Mouse (Mus musculus): Measurements from ENCODE around the gene Ttll10. TPM values are rescaled to one million over a fixed set of nuclear protein-coding genes. Genes with fewer than 3 reads are reported as not detected.

Gene Ttll10
- polyA plus RNA-seq, 1 experiment = 3.5 TPM

- Histone ChIP-seq H3K27me3 (ENCODE audit: control insufficient read depth, insufficient read depth, low read length) (no peaks in the 10 kb centered on the region), H3K27ac (ENCODE audit: control insufficient read depth, insufficient read depth, low read length) (no peak overlapping the region), H3K4me1 (replicated peaks; ENCODE audit: control insufficient read depth, insufficient read depth, low read length) (no peaks in the 10 kb centered on the region), H3K36me3 (ENCODE audit: control insufficient read depth, insufficient read depth, low read length) (no peaks in the 10 kb centered on the region), H3K4me3 (ENCODE audit: control insufficient read depth, insufficient read depth, low read length) (no peak overlapping the region)
- DNase-seq = no peak
- no peak for TF ChIP-seq POLR2A (IDR thresholded peaks at IDR 0.05; ENCODE audit: control insufficient read depth, extremely low read depth, insufficient read depth, low read length, poor library complexity)
- TF ChIP-seq CTCF (IDR thresholded peaks at IDR 0.05; ENCODE audit: borderline replicate concordance, control insufficient read depth, extremely low read depth, insufficient read depth, low read length, poor library complexity) = no peak
- 95% methylated on average over 5 of the region's 5 CpGs for WGBS
These were observed 34.5 kb upstream of the Ttll10 start for GRCm38 (mm10) chr4:156093758-156094157.

GRCm38 (mm10) chr4:156092765-156093164 lies 33.6 kb upstream of the Ttll10 start:
- H3K4me1 ChIP-seq (replicated peaks; ENCODE audit: control insufficient read depth, insufficient read depth, low read length) = no peaks in the 10 kb centered on the region
- DNase-seq = no peak
- H3K36me3 ChIP-seq (ENCODE audit: control insufficient read depth, insufficient read depth, low read length) = no peaks in the 10 kb centered on the region
- H3K27me3 ChIP-seq (ENCODE audit: control insufficient read depth, insufficient read depth, low read length) = no peaks in the 10 kb centered on the region
- no peak overlapping the region for H3K4me3 ChIP-seq (ENCODE audit: control insufficient read depth, insufficient read depth, low read length)
- TF ChIP-seq CTCF (IDR thresholded peaks at IDR 0.05; ENCODE audit: borderline replicate concordance, control insufficient read depth, extremely low read depth, insufficient read depth, low read length, poor library complexity) (no peak), POLR2A (IDR thresholded peaks at IDR 0.05; ENCODE audit: control insufficient read depth, extremely low read depth, insufficient read depth, low read length, poor library complexity) (no peak)
- H3K27ac ChIP-seq (ENCODE audit: control insufficient read depth, insufficient read depth, low read length) = no peak overlapping the region
- WGBS = 100% methylated on average over 1 of the region's 1 CpGs

- DNase-seq = no peak
- TF ChIP-seq CTCF (IDR thresholded peaks at IDR 0.05; ENCODE audit: borderline replicate concordance, control insufficient read depth, extremely low read depth, insufficient read depth, low read length, poor library complexity) (no peak), POLR2A (IDR thresholded peaks at IDR 0.05; ENCODE audit: control insufficient read depth, extremely low read depth, insufficient read depth, low read length, poor library complexity) (no peak)
- no peaks in the 10 kb centered on the region for H3K36me3 ChIP-seq (ENCODE audit: control insufficient read depth, insufficient read depth, low read length)
- H3K27ac ChIP-seq (ENCODE audit: control insufficient read depth, insufficient read depth, low read length) = no peak overlapping the region
- peaks cover 2% of the 10 kb centered on the region; the same call in 1 of the 2 replicates for H3K4me1 ChIP-seq (replicated peaks; ENCODE audit: control insufficient read depth, insufficient read depth, low read length)
- WGBS = 89% methylated on average over 1 of the region's 1 CpGs
- H3K27me3 ChIP-seq (ENCODE audit: control insufficient read depth, insufficient read depth, low read length) = no peaks in the 10 kb centered on the region
- no peak overlapping the region for H3K4me3 ChIP-seq (ENCODE audit: control insufficient read depth, insufficient read depth, low read length)
These were observed 32.0 kb upstream of the Ttll10 start for GRCm38 (mm10) chr4:156091236-156091635.

GRCm38 (mm10) chr4:156087398-156088087 lies 28.3 kb upstream of the Ttll10 start:
- Histone ChIP-seq H3K27me3 (ENCODE audit: control insufficient read depth, insufficient read depth, low read length) (no peaks in the 10 kb centered on the region), H3K4me1 (replicated peaks; ENCODE audit: control insufficient read depth, insufficient read depth, low read length) (peaks cover 2% of the 10 kb centered on the region; the same call in 1 of the 2 replicates), H3K27ac (ENCODE audit: control insufficient read depth, insufficient read depth, low read length) (no peak overlapping the region), H3K4me3 (ENCODE audit: control insufficient read depth, insufficient read depth, low read length) (no peak overlapping the region), H3K36me3 (ENCODE audit: control insufficient read depth, insufficient read depth, low read length) (no peaks in the 10 kb centered on the region)
- 33% methylated on average over 5 of the region's 5 CpGs for WGBS
- no peak for TF ChIP-seq POLR2A (IDR thresholded peaks at IDR 0.05; ENCODE audit: control insufficient read depth, extremely low read depth, insufficient read depth, low read length, poor library complexity)
- no peak for TF ChIP-seq CTCF (IDR thresholded peaks at IDR 0.05; ENCODE audit: borderline replicate concordance, control insufficient read depth, extremely low read depth, insufficient read depth, low read length, poor library complexity)
- no peak for DNase-seq

GRCm38 (mm10) chr4:156085256-156085655 lies 26.0 kb upstream of the Ttll10 start:
- no peak for DNase-seq
- Histone ChIP-seq H3K27me3 (ENCODE audit: control insufficient read depth, insufficient read depth, low read length) (no peaks in the 10 kb centered on the region), H3K36me3 (ENCODE audit: control insufficient read depth, insufficient read depth, low read length) (no peaks in the 10 kb centered on the region), H3K4me1 (replicated peaks; ENCODE audit: control insufficient read depth, insufficient read depth, low read length) (peaks cover 2% of the 10 kb centered on the region; the same call in 1 of the 2 replicates), H3K4me3 (ENCODE audit: control insufficient read depth, insufficient read depth, low read length) (no peak overlapping the region), H3K27ac (ENCODE audit: control insufficient read depth, insufficient read depth, low read length) (no peak overlapping the region)
- TF ChIP-seq POLR2A (IDR thresholded peaks at IDR 0.05; ENCODE audit: control insufficient read depth, extremely low read depth, insufficient read depth, low read length, poor library complexity) = no peak
- TF ChIP-seq CTCF (IDR thresholded peaks at IDR 0.05; ENCODE audit: borderline replicate concordance, control insufficient read depth, extremely low read depth, insufficient read depth, low read length, poor library complexity) = no peak
- WGBS = 97% methylated on average over 8 of the region's 8 CpGs

- no peak for TF ChIP-seq CTCF (IDR thresholded peaks at IDR 0.05; ENCODE audit: borderline replicate concordance, control insufficient read depth, extremely low read depth, insufficient read depth, low read length, poor library complexity)
- TF ChIP-seq POLR2A (IDR thresholded peaks at IDR 0.05; ENCODE audit: control insufficient read depth, extremely low read depth, insufficient read depth, low read length, poor library complexity) = no peak
- H3K27me3 ChIP-seq (ENCODE audit: control insufficient read depth, insufficient read depth, low read length) = no peaks in the 10 kb centered on the region
- no peak for DNase-seq
- WGBS = 93% methylated on average over 9 of the region's 9 CpGs
- H3K27ac ChIP-seq (ENCODE audit: control insufficient read depth, insufficient read depth, low read length) = no peak overlapping the region
- H3K4me1 ChIP-seq (replicated peaks; ENCODE audit: control insufficient read depth, insufficient read depth, low read length) = peaks cover 2% of the 10 kb centered on the region; the same call in 1 of the 2 replicates
- no peak overlapping the region for H3K4me3 ChIP-seq (ENCODE audit: control insufficient read depth, insufficient read depth, low read length)
- H3K36me3 ChIP-seq (ENCODE audit: control insufficient read depth, insufficient read depth, low read length) = no peaks in the 10 kb centered on the region
These were observed 25.1 kb upstream of the Ttll10 start for GRCm38 (mm10) chr4:156084096-156084879.

All from thymus, adult 2 months (tissue).